Mouse (Mus musculus): ENCODE measurements around the gene Eef1akmt4.
"Not testable (repeated sequence)": the region's sequence is repeated elsewhere in the genome, so short reads cannot be mapped to it uniquely, and the experiment has no call there.

The Eef1akmt4 gene

DNA sequence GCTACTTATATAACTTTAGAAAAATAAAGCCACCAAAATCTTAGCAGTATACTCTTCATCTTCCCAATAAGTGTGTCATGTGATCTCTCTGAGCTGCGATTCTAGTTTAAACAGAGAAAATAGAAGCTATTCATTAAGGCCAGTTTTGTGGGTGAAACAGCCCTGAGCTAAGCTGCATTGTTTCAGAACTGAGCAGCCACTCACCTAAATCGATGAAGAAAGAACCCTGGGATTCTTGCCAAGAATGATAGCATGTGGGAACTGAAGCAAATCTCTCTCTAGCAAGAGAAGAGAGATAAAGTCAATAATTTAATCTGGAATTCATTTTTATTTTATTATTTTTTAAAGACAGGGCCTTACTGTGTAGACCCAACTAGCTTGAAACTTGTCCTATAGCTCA is 11.8 kb downstream of the Eef1akmt4 start:
- no peak for DNase-seq (ENCODE audit: low spot score)

DNA sequence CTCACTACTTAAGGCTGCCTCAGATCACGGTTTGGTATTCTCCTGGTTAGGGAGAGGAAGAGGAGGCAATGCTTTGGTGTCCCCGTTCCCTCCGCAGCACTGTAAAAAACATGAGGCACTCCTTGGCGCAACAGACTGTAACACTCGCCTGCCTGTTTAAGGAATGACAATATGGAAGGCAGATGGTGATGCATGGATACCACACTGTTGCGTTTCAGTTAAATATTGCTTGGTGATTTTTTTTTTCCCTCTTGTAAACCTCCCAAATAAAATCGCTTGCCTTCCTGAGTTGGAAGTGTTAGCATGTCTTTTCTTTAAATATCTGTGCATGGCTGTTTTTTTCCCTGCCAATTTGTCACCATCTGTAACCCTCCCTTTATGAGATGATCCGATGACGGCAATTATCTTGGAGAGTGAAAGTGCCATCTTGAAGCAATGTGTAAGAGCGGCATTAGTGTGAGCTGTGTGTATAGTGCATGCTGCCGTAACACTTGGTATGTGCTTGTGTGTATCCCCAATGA is 17.5 kb downstream of the Eef1akmt4 start:
- no peak for DNase-seq (ENCODE audit: low spot score)

DNA sequence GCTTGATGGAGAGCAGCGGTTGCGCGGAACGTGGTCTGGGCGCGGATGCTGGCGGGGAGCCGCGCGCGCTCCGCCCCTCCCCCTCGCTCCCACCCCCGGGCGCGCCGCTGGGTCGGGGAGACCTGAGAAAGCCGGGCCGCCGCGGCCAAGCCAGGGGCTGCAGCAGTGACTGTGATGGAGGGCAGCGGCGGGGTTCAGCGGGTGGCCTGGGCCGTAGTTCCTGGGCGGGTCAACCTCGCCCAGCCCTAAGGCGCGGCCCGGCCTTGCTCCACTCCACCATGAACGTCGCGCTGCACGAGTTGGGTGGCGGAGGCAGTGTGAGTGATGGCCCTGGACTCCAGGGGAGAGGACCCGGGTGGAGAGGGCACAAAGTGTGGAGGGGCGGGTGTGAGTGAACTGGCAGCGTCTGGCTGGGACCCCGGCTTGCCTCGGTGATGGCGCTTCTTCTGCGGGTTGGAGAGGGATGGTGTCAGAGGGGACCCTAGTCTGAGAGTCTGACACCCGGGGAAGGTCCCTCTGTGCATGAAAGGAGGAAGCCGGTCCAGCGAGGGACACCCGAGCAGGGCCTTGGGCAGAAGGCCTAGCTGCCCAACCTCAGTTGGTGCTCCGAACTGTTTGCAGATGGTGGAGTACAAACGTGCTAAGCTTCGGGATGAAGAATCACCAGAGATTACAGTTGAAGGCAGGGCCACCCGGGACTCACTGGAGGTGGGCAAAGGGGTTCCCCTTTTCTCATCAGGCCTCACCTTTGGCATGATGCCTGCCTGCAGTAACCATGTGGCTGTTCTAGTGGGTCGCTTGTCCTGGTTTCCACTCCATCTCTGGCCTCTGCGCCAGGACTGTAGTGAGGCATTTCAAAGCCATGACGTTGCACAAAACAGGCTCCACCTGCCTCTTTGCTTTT is 18.6 kb downstream of the Eef1akmt4 start, which contains the start of gene Ece2:
Ece2 (plus strand) TSS at position 98 of the 904 bp plus-strand sequence.
- no peak for DNase-seq (ENCODE audit: low spot score)

DNA sequence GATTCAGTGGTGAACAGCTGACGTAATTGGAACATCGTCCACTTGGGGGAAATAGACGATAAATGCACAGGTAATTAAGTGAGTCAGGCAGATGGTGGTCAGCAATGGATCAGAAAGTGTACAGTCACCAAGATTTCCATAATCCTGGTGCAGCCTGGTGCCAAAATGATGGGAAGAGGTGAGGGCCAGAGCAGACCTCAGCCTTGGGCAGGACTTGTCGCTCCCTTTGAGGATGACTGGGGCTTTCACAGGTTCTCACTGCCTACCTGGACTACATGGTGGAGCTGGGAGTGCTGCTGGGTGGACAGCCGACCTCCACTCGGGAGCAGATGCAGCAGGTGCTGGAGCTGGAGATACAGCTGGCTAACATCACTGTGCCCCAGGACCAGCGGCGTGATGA is 26.0 kb downstream of the Eef1akmt4 start:
- DNase-seq (ENCODE audit: low spot score), result no peak

DNA sequence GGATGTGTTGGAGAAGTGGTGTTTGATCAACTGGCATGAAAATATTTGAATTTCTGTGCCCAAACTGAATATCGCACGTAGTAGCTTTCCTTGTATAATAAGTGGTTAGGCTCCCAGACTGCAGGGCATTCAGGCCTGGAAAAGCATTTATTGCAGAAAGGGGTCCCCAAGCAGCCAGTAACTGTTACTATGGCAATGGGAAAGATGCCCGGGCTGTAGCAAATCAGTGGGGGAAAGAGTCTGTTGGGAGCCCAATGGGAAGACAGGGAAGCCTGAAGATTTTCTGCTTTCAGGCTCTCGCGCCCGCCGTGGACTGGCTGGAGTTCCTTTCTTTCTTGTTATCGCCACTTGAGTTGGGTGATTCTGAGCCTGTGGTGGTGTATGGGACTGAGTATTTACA is 27.0 kb downstream of the Eef1akmt4 start:
- no peak for DNase-seq (ENCODE audit: low spot score)

- peak; percentile 36 for DNase-seq (ENCODE audit: low spot score)
Observed at GRCm38 (mm10) chr16:20642161-20642560, 30.8 kb downstream of the Eef1akmt4 start.

DNA sequence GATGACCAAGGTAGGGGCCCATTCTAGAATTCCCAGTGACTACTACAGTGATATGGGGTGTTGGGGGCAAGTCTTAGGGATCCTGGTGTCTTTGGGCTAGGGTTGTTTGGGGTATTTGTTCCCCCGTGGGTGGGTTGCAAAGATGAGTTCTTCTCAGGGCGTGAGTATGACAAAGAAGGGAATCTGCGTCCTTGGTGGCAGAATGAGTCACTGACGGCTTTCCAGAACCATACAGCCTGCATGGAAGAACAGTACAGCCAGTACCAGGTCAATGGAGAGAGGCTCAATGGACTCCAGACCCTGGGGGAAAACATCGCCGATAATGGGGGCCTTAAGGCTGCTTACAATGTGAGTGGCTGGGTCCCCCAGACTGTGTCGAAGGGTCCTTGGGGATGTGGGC is 32.5 kb downstream of the Eef1akmt4 start:
- no peak for DNase-seq (ENCODE audit: low spot score)

DNA sequence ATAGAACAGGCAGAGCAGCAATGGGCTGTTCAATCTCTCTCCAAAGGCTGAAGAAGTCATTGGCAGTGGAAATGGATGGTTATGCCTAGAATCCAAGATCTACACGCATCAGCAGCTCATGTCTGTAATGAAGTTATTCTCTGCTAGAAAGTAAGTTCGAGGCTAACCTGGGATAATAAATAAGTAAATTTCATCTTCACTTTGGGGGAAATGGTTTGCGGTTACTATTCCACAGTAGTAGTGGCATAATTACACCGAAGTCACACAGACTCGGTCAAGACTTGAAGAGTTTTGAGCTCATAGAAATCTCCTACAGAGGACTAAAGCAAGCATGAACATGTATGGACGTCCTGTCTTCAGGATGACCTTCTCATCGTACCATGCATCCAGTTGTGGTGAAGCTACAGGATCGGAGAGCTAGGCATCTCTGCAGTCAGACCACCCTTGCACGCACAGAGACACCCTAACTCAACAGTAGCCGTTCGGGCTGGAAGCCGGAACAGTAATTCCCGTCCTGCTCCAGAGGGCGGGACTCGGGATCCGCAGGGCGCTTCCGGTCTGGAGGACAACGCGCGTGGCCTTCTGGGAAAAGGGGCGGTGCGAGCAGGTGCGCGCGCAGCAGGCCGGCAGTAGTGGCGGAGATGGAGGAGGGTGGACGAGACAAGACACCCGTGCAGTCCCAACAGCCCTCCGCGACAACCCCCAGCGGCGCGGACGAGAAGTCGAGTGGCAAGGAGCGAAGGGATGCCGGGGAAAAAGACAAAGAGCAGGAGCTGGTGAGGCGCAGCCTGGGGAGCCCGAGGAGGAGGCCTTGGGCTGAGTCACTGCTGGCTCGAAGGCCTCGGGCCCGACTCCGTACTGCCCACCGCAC is 39.9 kb downstream of the Eef1akmt4 start, which contains the start of gene Psmd2:
Psmd2 (plus strand) TSS at position 577 of the 871 bp plus-strand sequence.
- peak; percentile 91 for DNase-seq (ENCODE audit: low spot score)

- DNase-seq (ENCODE audit: low spot score), result no peak
Observed at GRCm38 (mm10) chr16:20651947-20652310, 40.5 kb downstream of the Eef1akmt4 start.

DNA sequence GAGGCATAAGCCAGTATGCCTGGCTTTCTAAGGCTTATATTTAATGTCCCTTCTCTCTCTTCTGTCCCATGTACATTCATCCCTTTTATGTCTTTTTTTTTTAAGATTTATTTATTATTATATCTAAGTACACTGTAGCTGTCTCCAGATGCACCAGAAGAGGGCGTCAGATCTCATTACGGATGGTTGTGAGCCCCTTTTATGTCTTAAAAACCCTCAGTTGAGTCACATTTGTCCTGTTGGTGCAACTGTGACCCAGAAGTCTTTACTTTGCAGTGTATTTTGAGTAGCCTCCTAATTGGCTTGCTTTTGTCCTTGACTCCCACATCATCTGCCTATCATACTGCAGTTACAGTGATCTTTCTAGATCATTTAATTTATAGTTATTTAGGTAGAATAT is 41.9 kb downstream of the Eef1akmt4 start:
- DNase-seq (ENCODE audit: low spot score), result no peak

GRCm38 (mm10) chr16:20657661-20658060 is 46.3 kb downstream of the Eef1akmt4 start:
- no peak for DNase-seq (ENCODE audit: low spot score)

GRCm38 (mm10) chr16:20668013-20668412 is 56.6 kb downstream of the Eef1akmt4 start, which contains the start of gene Eif4g1:
TSS of gene Eif4g1 (plus strand) at chr16:20668313.
- not testable (repeated sequence) for DNase-seq (ENCODE audit: low spot score)

All from c-Kit-positive CD71-positive TER-119-positive erythroid progenitor cells, embryonic 14.5 days (primary cell).